Comparison of ENCODE assay signal across 7 mouse cellular contexts in genomic region chr12:102949395-102950208, GRCm38 (mm10). TPM values are rescaled to one million over a fixed set of nuclear protein-coding genes. Genes with fewer than 3 reads are reported as not detected.
DNase-seq lines count a peak whose midpoint lies in the region; ATAC-seq lines count a peak whose summit lies in the region.

No protein-coding gene starts in this region.

- H3K9me3 ChIP-seq in forebrain, embryonic 13.5 days (replicated peaks) = no peaks in the 10 kb centered on the region
- H3K9me3 ChIP-seq in hindbrain, embryonic 15.5 days = no peaks in the 10 kb centered on the region

- H3K27ac ChIP-seq in forebrain, embryonic 13.5 days = peak overlapping the region; percentile 93
- H3K27ac ChIP-seq in hindbrain, embryonic 15.5 days (replicated peaks) = peak overlapping the region; percentile 98

- WGBS in forebrain, embryonic 13.5 days = 0% methylated on average over 42 of the region's 42 CpGs
- under 1% methylated on average over 40 of the region's 42 CpGs for WGBS in hindbrain, embryonic 15.5 days

- peak overlapping the region; percentile 79 for H3K9ac ChIP-seq in forebrain, embryonic 13.5 days
- peak overlapping the region; percentile 74 for H3K9ac ChIP-seq in hindbrain, embryonic 15.5 days

- ATAC-seq in forebrain, embryonic 13.5 days = peak; percentile 81
- ATAC-seq in hindbrain, embryonic 15.5 days (ENCODE audit: low FRiP score, low read depth) = peak; percentile 80

- H3K4me2 ChIP-seq in forebrain, embryonic 13.5 days = peak overlapping the region; percentile 71
- peak overlapping the region; percentile 66 for H3K4me2 ChIP-seq in hindbrain, embryonic 15.5 days

- no peaks in the 10 kb centered on the region for H3K36me3 ChIP-seq in forebrain, embryonic 13.5 days (ENCODE audit: poor library complexity, severe bottlenecking)
- no peaks in the 10 kb centered on the region for H3K36me3 ChIP-seq in hindbrain, embryonic 15.5 days

- peaks cover 27% of the 10 kb centered on the region for H3K4me1 ChIP-seq in forebrain, embryonic 13.5 days
- peaks cover 49% of the 10 kb centered on the region for H3K4me1 ChIP-seq in hindbrain, embryonic 15.5 days (replicated peaks)

- peaks cover 10% of the 10 kb centered on the region for H3K27me3 ChIP-seq in forebrain, embryonic 13.5 days
- no peaks in the 10 kb centered on the region for H3K27me3 ChIP-seq in hindbrain, embryonic 15.5 days

- peak overlapping the region; percentile 58 for H3K4me3 ChIP-seq in forebrain, embryonic 13.5 days
- H3K4me3 ChIP-seq in hindbrain, embryonic 15.5 days = peak overlapping the region; percentile 69

- DNase-seq in ZHBTc4 (ENCODE audit: low read depth, low spot score) = peak; percentile 65
- peak; percentile 72 for DNase-seq in brain, embryonic 18.5 days (ENCODE audit: low read depth, low spot score)
- DNase-seq in left cerebral cortex, adult 18-20 months (ENCODE audit: low spot score in 2 of 2) = peak; percentile 74 to 83
- peak; percentile 21 for DNase-seq in lung, postnatal 36 days
- peak; percentile 72 for DNase-seq in right cerebral cortex, postnatal 14 days

RNA-seq across cellular contexts. Expression of gene Unc79, which starts 0.9 kb away (rescaled TPM):
- 5.3 and 6.0 TPM in 2 replicates for polyA plus RNA-seq in forebrain, embryonic 13.5 days (2015; fragmentation: Nextera tagmentation; extraction: Ambion mirVana)
- polyA plus RNA-seq in hindbrain, embryonic 15.5 days (2015; fragmentation: Nextera tagmentation; extraction: Ambion mirVana) = 6.9 and 7.5 TPM in 2 replicates
- 10 to 100 TPM; 54.7 to 55.8 TPM for total RNA-seq in left cerebral cortex, adult 18-20 months (2021)

RNA-seq across cellular contexts. Expression of gene Cox8c, which starts 50.5 kb away (rescaled TPM):
- polyA plus RNA-seq in forebrain, embryonic 13.5 days (2015; fragmentation: Nextera tagmentation; extraction: Ambion mirVana) = not detected in 2 replicates
- polyA plus RNA-seq in hindbrain, embryonic 15.5 days (2015; fragmentation: Nextera tagmentation; extraction: Ambion mirVana) = not detected in 2 replicates
- total RNA-seq in left cerebral cortex, adult 18-20 months (2021) = not detected

Comparison
In these comparisons a context has a peak if more than half of its experiments do, and no peak if none do; other contexts are left out.
1. Peak in every context shown above with its lines: DNase-seq, ATAC-seq, H3K4me3 ChIP-seq and H3K27ac ChIP-seq.
2. DNase-seq: peak in every context shown above with its lines; median percentile 78 in left cerebral cortex, adult 18-20 months; 72 in brain, embryonic 18.5 days; 72 in right cerebral cortex, postnatal 14 days; 65 in ZHBTc4; 21 in lung, postnatal 36 days.